Mouse (Mus musculus) liver, embryonic 14.5 days (tissue): Measurements from ENCODE around the gene Rpl7a. TPM values are rescaled to one million over a fixed set of nuclear protein-coding genes. Genes with fewer than 3 reads are reported as not detected.
A peak's percentile ranks its signal among the peaks of the same experiment; 100 is the strongest.

Experiments used
- ATAC-seq: fragments of 200-750 bp; cut with Nextera tagmentation; 2 replicates; pipeline ENCODE4 v1.8.0; 2017; ENCODE audit warnings: moderate number of reproducible peaks, mild to moderate bottlenecking, moderate library complexity; ENCODE audit not compliant: insufficient read depth
- DNase-seq, 3 experiments: peaks; one replicate each; pipeline ENCODE4 v3.0.0-alpha.2; 2012 to 2013; ENCODE audit warnings: low read depth in 3 of 3, low spot score in 3 of 3
- H3K27ac ChIP-seq: fragments of 300-500 bp; sonication (generic); 2 replicates; pipeline ENCODE4 v1.5.1; 2014; ENCODE audit warnings: moderate library complexity, mild to moderate bottlenecking, control low read depth, inconsistent platforms
- H3K27me3 ChIP-seq: fragments of 300-500 bp; sonication (generic); 2 replicates; pipeline ENCODE4 v1.6.1; 2014; ENCODE audit warnings: mild to moderate bottlenecking, low read length, moderate library complexity; ENCODE audit not compliant: control insufficient read depth, insufficient read depth
- H3K36me3 ChIP-seq: fragments of 300-500 bp; sonication (generic); replicated peaks from 2 replicates; pipeline ENCODE4 v1.6.1; 2014; ENCODE audit warnings: low read depth; ENCODE audit not compliant: control insufficient read depth, insufficient read depth
- H3K4me1 ChIP-seq, 2 experiments: fragments of 200-500 bp in 1 of 2; fragments of 300-500 bp in 1 of 2; sonication (generic) in 1 of 2; replicated peaks; 2 replicates each; pipeline ENCODE4 v1.6.1; 2012 to 2014; ENCODE audit warnings: antibody characterized with exemption in 1 of 2, inconsistent platforms in 1 of 2, low read length in 1 of 2; ENCODE audit not compliant: control insufficient read depth in 2 of 2, insufficient read depth in 2 of 2
- H3K4me2 ChIP-seq: fragments of 300-500 bp; sonication (generic); 2 replicates; pipeline ENCODE4 v1.6.1; 2014; ENCODE audit warnings: low read depth, mild to moderate bottlenecking, control low read depth, moderate library complexity
- H3K4me3 ChIP-seq, 2 experiments: fragments of 200-500 bp in 1 of 2; fragments of 300-500 bp in 1 of 2; sonication (generic) in 1 of 2; 2 replicates each; pipeline ENCODE4 v1.5.1; 2012 to 2014; ENCODE audit warnings: low read depth in 2 of 2, low read length in 2 of 2, mild to moderate bottlenecking in 2 of 2, control low read depth in 1 of 2, inconsistent platforms in 1 of 2, moderate library complexity in 1 of 2; ENCODE audit not compliant: insufficient read depth in 1 of 2
- H3K9ac ChIP-seq: fragments of 300-500 bp; sonication (generic); replicated peaks from 2 replicates; pipeline ENCODE4 v1.6.1; 2014; ENCODE audit warnings: mild to moderate bottlenecking, control low read depth, moderate library complexity
- H3K9me3 ChIP-seq: fragments of 300-500 bp; sonication (generic); 2 replicates; pipeline ENCODE4 v1.6.1; 2016; ENCODE audit warnings: low read length, mixed read lengths; ENCODE audit not compliant: control insufficient read depth
- CTCF ChIP-seq: IDR thresholded peaks from 2 replicates; pipeline ENCODE4 v1.5.1; 2016; ENCODE audit warnings: antibody characterized with exemption, low read depth, control low read depth
- EP300 ChIP-seq: IDR thresholded peaks from 2 replicates; pipeline ENCODE4 v1.6.1; 2016; ENCODE audit warnings: antibody characterized with exemption, low read depth
- WGBS: fragments of 180-500 bp; shearing (Covaris S2); extraction: QIAGEN DNeasy Blood & Tissue Kit; methylation state at CpG from one replicate; pipeline ENCODE4 v1.1.7; 2014; ENCODE audit not compliant: insufficient replicate concordance; 5-methylcytosine and 5-hydroxymethylcytosine counted together
- polyA plus RNA-seq, 2 experiments: library from polyadenylated mRNA; depleted of rRNA in 1 of 2; stranded (reverse) in 1 of 2; unstranded in 1 of 2; fragments of >200 nt; fragmentation: Nextera tagmentation in 1 of 2; extraction: Ambion mirVana in 1 of 2; gene quantifications; 2 replicates each; pipeline versions ENCODE4 v1.2.1 to v1.2.3; 2012 to 2014

Gene Rpl7a
- polyA plus RNA-seq, 2 experiments = 504 to 1,309 TPM

DNA sequence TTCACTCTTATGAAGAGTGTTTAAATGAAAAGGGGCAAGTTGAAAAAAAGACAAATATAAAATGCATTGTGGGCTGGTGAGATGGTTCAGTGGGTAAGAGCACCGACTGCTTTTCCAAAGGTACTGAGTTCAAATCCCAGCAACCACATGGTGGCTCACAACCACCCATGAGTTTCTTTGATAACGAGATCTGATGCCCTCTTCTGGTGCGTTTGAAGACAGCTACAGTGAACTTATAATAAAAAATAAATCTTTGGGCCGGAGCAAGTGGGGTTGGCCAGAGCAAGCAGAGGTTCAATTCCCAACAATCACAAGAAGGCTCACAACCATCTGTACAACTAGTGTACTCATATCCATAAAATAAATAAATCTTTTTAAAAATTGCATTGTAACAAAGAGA, 14.7 kb upstream of the Rpl7a start:
- 66% methylated on average over 4 of the region's 4 CpGs for WGBS
- Histone ChIP-seq H3K27ac (no peak overlapping the region), H3K9me3 (no peaks in the 10 kb centered on the region), H3K27me3 (no peaks in the 10 kb centered on the region), H3K9ac (no peak overlapping the region), H3K4me2 (no peak overlapping the region), H3K4me1 (peaks cover 0 to under 1% of the 10 kb centered on the region in 2 experiments; a peak in 1 of 4 replicates), H3K4me3 (no peak overlapping the region), H3K36me3 (peaks cover 50% of the 10 kb centered on the region)
- ATAC-seq (no peak), DNase-seq (no peak)
- TF ChIP-seq EP300 (no peak), CTCF (no peak)

DNA sequence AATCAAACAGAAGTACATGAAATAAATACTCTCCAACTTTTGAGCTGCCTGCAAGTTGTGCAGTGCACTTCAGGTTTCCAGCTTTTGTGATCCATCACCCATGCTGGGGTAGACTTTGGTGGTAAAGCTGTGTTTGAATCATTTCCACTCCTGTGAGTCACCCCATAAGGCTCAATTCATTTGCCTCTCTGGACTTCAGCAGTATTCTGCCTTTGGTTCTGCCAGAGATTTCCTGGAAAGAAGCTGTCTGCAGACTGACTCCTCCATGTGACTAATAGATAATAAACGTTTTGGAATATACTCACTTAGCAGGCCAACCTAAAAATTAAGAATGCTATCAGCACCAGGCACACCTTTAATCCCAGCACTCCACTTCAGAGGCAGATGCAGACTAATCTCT, 9.8 kb upstream of the Rpl7a start:
- no peaks in the 10 kb centered on the region for H3K9me3 ChIP-seq
- H3K9ac ChIP-seq = no peak overlapping the region
- H3K36me3 ChIP-seq = peaks cover 25% of the 10 kb centered on the region
- no peak overlapping the region for H3K4me2 ChIP-seq
- peaks cover 4 to 15% of the 10 kb centered on the region in 2 experiments for H3K4me1 ChIP-seq
- no peak overlapping the region for H3K27ac ChIP-seq
- ATAC-seq = no peak
- DNase-seq = no peak
- 25% methylated on average over 1 of the region's 1 CpGs for WGBS
- TF ChIP-seq EP300 (no peak), CTCF (no peak)
- H3K4me3 ChIP-seq = no peak overlapping the region
- H3K27me3 ChIP-seq = no peaks in the 10 kb centered on the region

DNA sequence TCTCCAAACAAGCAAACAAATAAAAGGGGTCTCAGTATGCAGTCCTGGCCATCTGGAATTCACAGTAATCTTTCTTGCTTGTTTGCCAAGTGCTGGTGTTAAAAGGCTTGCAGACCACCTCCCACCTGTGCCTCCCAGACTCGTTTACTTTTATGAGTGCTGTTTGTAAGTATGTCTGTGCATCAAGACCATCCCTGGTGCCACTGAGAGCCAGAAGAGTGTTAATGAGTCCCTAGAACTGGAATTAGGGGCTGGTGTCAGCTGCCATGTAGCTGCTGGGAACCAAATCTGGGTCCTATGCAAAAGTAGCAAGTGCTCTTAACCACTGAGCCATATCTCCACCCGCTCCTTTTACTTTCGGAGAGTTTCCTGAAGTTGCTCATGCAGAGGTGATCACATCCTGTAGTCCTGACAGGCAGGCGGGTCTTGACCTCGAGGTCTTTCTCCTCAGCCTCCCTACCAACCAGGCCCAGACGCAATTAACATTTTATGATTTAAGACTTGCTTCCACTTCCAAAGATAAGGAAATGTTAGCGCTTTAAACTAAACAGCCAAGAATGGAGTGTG, 8.6 kb upstream of the Rpl7a start:
- 3% methylated on average over 7 of the region's 7 CpGs for WGBS
- TF ChIP-seq EP300 = no peak
- TF ChIP-seq CTCF = no peak
- Histone ChIP-seq H3K9me3 (no peaks in the 10 kb centered on the region), H3K4me3 (peak overlapping the region; percentile 85 to 91), H3K27me3 (no peaks in the 10 kb centered on the region), H3K9ac (peak overlapping the region; percentile 74), H3K36me3 (peaks cover 36% of the 10 kb centered on the region), H3K4me1 (peaks cover 4 to 15% of the 10 kb centered on the region in 2 experiments), H3K4me2 (peak overlapping the region; percentile 89), H3K27ac (peak overlapping the region; percentile 46; the same call in 1 of the 2 replicates)
- no peak for ATAC-seq
- no peak for DNase-seq

GRCm38 (mm10) chr2:26902467-26903220, 7.9 kb upstream of the Rpl7a start, which contains the start of gene Surf6:
Gene Surf6 (minus strand): TSS chr2:26902879.
- DNase-seq (peak; percentile 90 to 91 (median 91)), ATAC-seq (peak; percentile 93)
- TF ChIP-seq CTCF = peak; percentile 12; the same call in 1 of the 2 replicates
- 0 out of 2 replicates have a peak, but pooled peaks have one; percentile 21 for TF ChIP-seq EP300
- under 1% methylated on average over 41 of the region's 41 CpGs for WGBS
- Histone ChIP-seq H3K36me3 (peaks cover 38% of the 10 kb centered on the region), H3K9me3 (no peaks in the 10 kb centered on the region), H3K27ac (peak within 1 kb of the TSS; percentile 85), H3K9ac (peak within 1 kb of the TSS; percentile 74), H3K4me1 (peaks cover 4 to 15% of the 10 kb centered on the region in 2 experiments), H3K4me2 (peak within 1 kb of the TSS; percentile 89), H3K4me3 (peak within 1 kb of the TSS; percentile 85 to 91), H3K27me3 (no peaks in the 10 kb centered on the region)

DNA sequence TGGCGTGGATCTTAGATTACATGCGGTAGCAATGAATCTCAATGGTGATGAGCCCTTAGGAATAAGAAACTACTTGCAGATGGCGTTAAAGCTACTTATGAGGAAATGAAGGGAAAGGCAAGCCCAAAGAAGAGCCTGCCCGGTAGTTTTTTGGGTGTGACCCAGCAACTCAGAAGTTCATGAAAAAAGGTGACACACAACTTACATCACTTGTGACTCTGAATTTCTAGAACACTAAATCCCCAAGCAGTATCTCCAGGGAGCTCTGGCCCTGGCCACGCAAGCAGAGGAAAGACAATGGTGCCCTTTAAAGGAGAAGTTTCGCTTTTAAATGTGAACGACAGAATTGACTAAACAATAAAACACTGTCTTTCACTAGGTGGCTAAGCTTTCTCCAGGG, 7.3 kb upstream of the Rpl7a start:
- TF ChIP-seq CTCF (no peak), EP300 (no peak)
- DNase-seq (no peak), ATAC-seq (peak; percentile 2; the same call in 1 of the 2 replicates)
- peak overlapping the region; percentile 74 for H3K9ac ChIP-seq
- peaks cover 4 to 15% of the 10 kb centered on the region in 2 experiments for H3K4me1 ChIP-seq
- peak overlapping the region; percentile 85 for H3K27ac ChIP-seq
- H3K9me3 ChIP-seq = no peaks in the 10 kb centered on the region
- peak overlapping the region; percentile 89 for H3K4me2 ChIP-seq
- H3K36me3 ChIP-seq = peaks cover 39% of the 10 kb centered on the region
- H3K27me3 ChIP-seq = no peaks in the 10 kb centered on the region
- peak overlapping the region; percentile 85 to 91 for H3K4me3 ChIP-seq
- 16% methylated on average over 7 of the region's 7 CpGs for WGBS
